Mouse (Mus musculus): ENCODE data around the gene Rtp3. TPM values are rescaled to one million over a fixed set of nuclear protein-coding genes. Genes with fewer than 3 reads are reported as not detected.

Gene Rtp3
- not detected in 2 replicates for polyA plus RNA-seq (2015; fragmentation: Nextera tagmentation; extraction: Ambion mirVana)

DNA sequence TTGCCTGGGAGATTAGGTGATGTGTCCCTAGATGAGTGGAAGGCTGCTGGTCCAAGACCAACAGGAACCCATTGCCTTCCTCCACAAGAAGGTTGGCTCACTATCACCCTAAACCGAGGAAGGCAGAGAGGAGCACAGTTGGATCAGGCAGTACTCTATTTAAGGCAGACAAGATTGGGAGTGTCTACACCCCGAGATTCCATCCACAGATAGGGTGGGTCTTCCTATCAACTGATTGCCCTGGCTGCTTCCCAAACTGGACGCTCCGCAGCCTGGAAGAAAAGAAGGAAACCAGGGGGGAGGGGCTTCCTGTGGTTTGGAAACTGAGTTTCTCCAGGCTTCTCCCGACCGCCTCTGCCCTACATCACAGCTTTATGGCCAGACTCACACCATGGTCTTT lies at the start of gene Rtp3:
Rtp3 (minus strand) TSS at position 380 of the 400 bp plus-strand sequence.
- no peaks in the 10 kb centered on the region for H3K36me3 ChIP-seq
- no peaks in the 10 kb centered on the region for H3K4me1 ChIP-seq
- no peak within 1 kb of the TSS for H3K27ac ChIP-seq (replicated peaks)
- no peak within 1 kb of the TSS for H3K9ac ChIP-seq
- WGBS, result 61% methylated on average over 6 of the region's 6 CpGs
- no peak for ATAC-seq (ENCODE audit: insufficient number of reproducible peaks, low FRiP score, low TSS enrichment, low read depth)
- H3K27me3 ChIP-seq, result no peaks in the 10 kb centered on the region
- no peak within 1 kb of the TSS for H3K4me2 ChIP-seq (replicated peaks)
- H3K4me3 ChIP-seq (replicated peaks), result no peak within 1 kb of the TSS
- H3K9me3 ChIP-seq (replicated peaks), result no peaks in the 10 kb centered on the region

GRCm38 (mm10) chr9:111039966-111040365 lies 49.6 kb upstream of the Rtp3 start:
- Histone ChIP-seq H3K9me3 (replicated peaks) (no peaks in the 10 kb centered on the region), H3K27ac (replicated peaks) (no peak overlapping the region), H3K4me1 (no peaks in the 10 kb centered on the region), H3K4me2 (replicated peaks) (no peak overlapping the region), H3K9ac (no peak overlapping the region), H3K36me3 (no peaks in the 10 kb centered on the region), H3K27me3 (no peaks in the 10 kb centered on the region), H3K4me3 (replicated peaks) (no peak overlapping the region)
- 73% methylated on average over 4 of the region's 4 CpGs for WGBS
- ATAC-seq (ENCODE audit: insufficient number of reproducible peaks, low FRiP score, low TSS enrichment, low read depth), result no peak

DNA sequence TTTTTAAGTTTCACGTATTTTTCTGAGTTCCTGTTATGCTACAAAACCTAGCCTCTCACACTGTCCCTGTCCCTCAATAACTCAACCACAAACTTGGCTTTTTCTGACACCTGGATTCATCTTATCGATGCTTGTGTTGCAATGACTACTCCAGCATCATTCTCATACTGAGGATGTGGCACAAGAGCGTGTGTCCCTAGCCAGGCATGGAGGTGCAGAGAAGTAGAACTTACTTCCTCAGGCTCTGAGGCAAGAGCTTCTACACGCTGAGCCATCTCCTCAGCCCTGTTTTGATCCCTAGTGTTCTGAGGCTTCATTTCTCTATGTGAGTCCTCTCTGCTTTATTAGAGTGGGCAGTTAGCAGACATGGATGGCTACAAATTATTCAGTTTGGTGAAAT lies 43.3 kb upstream of the Rtp3 start:
- no peak for ATAC-seq (ENCODE audit: insufficient number of reproducible peaks, low FRiP score, low TSS enrichment, low read depth)
- H3K9me3 ChIP-seq (replicated peaks), result no peaks in the 10 kb centered on the region
- no peak overlapping the region for H3K27ac ChIP-seq (replicated peaks)
- H3K36me3 ChIP-seq, result no peaks in the 10 kb centered on the region
- H3K4me1 ChIP-seq, result no peaks in the 10 kb centered on the region
- no peak overlapping the region for H3K9ac ChIP-seq
- whole genome bisulfite sequencing, result 81% methylated on average over 4 of the region's 4 CpGs
- no peak overlapping the region for H3K4me2 ChIP-seq (replicated peaks)
- H3K27me3 ChIP-seq, result no peaks in the 10 kb centered on the region
- H3K4me3 ChIP-seq (replicated peaks), result no peak overlapping the region

GRCm38 (mm10) chr9:111026791-111027190 lies 36.4 kb upstream of the Rtp3 start:
- no peaks in the 10 kb centered on the region for H3K36me3 ChIP-seq
- H3K4me3 ChIP-seq (replicated peaks), result no peak overlapping the region
- WGBS, result 87% methylated on average over 10 of the region's 10 CpGs
- no peaks in the 10 kb centered on the region for H3K4me1 ChIP-seq
- H3K27me3 ChIP-seq, result no peaks in the 10 kb centered on the region
- no peak overlapping the region for H3K27ac ChIP-seq (replicated peaks)
- H3K4me2 ChIP-seq (replicated peaks), result no peak overlapping the region
- no peak for ATAC-seq (ENCODE audit: insufficient number of reproducible peaks, low FRiP score, low TSS enrichment, low read depth)
- no peaks in the 10 kb centered on the region for H3K9me3 ChIP-seq (replicated peaks)
- H3K9ac ChIP-seq, result no peak overlapping the region

DNA sequence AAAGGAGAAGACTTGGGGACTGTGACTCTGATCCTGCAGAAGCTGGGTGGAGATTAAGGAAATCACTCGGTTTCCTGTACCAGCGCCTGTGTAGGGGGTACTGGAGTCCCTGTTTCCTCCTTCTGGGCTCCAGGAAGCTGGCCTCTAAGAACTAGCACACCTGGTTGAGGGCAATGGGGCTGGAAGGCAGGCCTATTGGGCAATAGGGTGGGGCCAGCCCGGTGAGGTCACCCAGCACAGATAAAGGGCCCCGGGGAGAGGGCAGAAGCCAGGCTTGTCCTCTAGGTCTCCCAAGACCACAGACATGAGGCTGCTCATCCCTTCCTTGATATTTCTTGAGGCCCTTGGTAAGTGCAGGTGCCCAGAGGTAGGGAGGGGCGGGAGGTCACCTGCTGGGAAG lies 28.6 kb upstream of the Rtp3 start, which contains the start of gene Ltf:
Ltf (plus strand) TSS at position 250 of the 400 bp plus-strand sequence.
- H3K27me3 ChIP-seq, result no peaks in the 10 kb centered on the region
- no peak within 1 kb of the TSS for H3K4me2 ChIP-seq (replicated peaks)
- no peak for ATAC-seq (ENCODE audit: insufficient number of reproducible peaks, low FRiP score, low TSS enrichment, low read depth)
- no peak within 1 kb of the TSS for H3K9ac ChIP-seq
- no peaks in the 10 kb centered on the region for H3K9me3 ChIP-seq (replicated peaks)
- H3K4me3 ChIP-seq (replicated peaks), result no peak within 1 kb of the TSS
- 79% methylated on average over 5 of the region's 5 CpGs for WGBS
- H3K36me3 ChIP-seq, result no peaks in the 10 kb centered on the region
- H3K27ac ChIP-seq (replicated peaks), result no peak within 1 kb of the TSS
- no peaks in the 10 kb centered on the region for H3K4me1 ChIP-seq

DNA sequence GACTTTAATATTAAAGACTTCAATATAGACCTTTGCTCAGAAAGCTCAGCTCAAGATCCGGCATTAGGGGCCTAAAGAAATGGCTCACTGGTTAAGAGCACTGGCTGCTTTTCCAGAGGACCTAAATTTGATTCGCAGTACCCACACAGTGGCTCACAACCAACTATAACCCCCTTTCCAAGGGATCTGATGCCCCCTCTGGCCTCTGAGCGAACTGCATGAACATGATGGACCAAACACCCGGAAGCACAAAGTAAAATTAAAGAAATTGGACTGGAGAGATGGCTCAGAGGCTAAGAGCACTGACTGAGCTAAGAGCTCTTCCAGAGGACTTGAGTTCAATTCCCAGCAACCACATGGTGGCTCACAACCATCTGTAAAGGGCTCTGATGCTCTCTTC lies 25.3 kb upstream of the Rtp3 start:
- 84% methylated on average over 4 of the region's 4 CpGs for WGBS
- Histone ChIP-seq H3K27ac (replicated peaks) (no peak overlapping the region), H3K9ac (no peak overlapping the region), H3K4me3 (replicated peaks) (no peak overlapping the region), H3K27me3 (no peaks in the 10 kb centered on the region), H3K9me3 (replicated peaks) (no peaks in the 10 kb centered on the region), H3K4me2 (replicated peaks) (no peak overlapping the region), H3K4me1 (no peaks in the 10 kb centered on the region), H3K36me3 (no peaks in the 10 kb centered on the region)
- no peak for ATAC-seq (ENCODE audit: insufficient number of reproducible peaks, low FRiP score, low TSS enrichment, low read depth)

GRCm38 (mm10) chr9:111012041-111012440 lies 21.7 kb upstream of the Rtp3 start:
- H3K4me2 ChIP-seq (replicated peaks), result no peak overlapping the region
- H3K27me3 ChIP-seq, result no peaks in the 10 kb centered on the region
- no peaks in the 10 kb centered on the region for H3K9me3 ChIP-seq (replicated peaks)
- no peaks in the 10 kb centered on the region for H3K4me1 ChIP-seq
- H3K36me3 ChIP-seq, result no peaks in the 10 kb centered on the region
- no peak overlapping the region for H3K4me3 ChIP-seq (replicated peaks)
- 72% methylated on average over 3 of the region's 3 CpGs for WGBS
- no peak overlapping the region for H3K9ac ChIP-seq
- ATAC-seq (ENCODE audit: insufficient number of reproducible peaks, low FRiP score, low TSS enrichment, low read depth), result no peak
- H3K27ac ChIP-seq (replicated peaks), result no peak overlapping the region

- no peak overlapping the region for H3K4me2 ChIP-seq (replicated peaks)
- no peak overlapping the region for H3K9ac ChIP-seq
- H3K27me3 ChIP-seq, result no peaks in the 10 kb centered on the region
- 0 out of 2 replicates have a peak, but pooled peaks have one; percentile 15 for ATAC-seq (ENCODE audit: insufficient number of reproducible peaks, low FRiP score, low TSS enrichment, low read depth)
- H3K27ac ChIP-seq (replicated peaks), result no peak overlapping the region
- no peak overlapping the region for H3K4me3 ChIP-seq (replicated peaks)
- H3K4me1 ChIP-seq, result no peaks in the 10 kb centered on the region
- WGBS, result 80% methylated on average over 9 of the region's 9 CpGs
- no peaks in the 10 kb centered on the region for H3K36me3 ChIP-seq
- no peaks in the 10 kb centered on the region for H3K9me3 ChIP-seq (replicated peaks)
Observed at GRCm38 (mm10) chr9:111011550-111011949, 21.2 kb upstream of the Rtp3 start.

DNA sequence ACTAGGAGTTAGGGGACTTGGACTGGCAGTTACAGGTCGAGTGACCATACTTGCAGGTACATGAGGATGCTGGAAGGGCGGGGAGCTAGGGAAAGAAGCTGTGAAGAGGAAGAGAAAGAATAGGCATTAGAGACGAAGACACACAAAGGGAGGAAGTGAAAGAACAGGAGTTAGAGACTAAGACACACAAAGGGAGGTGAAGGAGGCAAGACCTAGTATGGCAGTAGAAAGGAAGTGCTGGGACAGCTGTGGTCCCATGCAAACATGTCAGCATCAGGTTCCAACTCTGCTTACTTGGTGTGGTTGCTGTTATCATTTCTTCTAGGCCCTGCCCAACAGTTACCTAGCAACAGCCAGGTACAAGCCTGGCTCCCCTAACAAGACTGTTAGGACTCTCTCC lies 19.4 kb upstream of the Rtp3 start:
- Histone ChIP-seq H3K9me3 (replicated peaks) (no peaks in the 10 kb centered on the region), H3K4me1 (no peaks in the 10 kb centered on the region), H3K9ac (no peak overlapping the region), H3K36me3 (no peaks in the 10 kb centered on the region), H3K4me2 (replicated peaks) (no peak overlapping the region), H3K27ac (replicated peaks) (no peak overlapping the region), H3K4me3 (replicated peaks) (no peak overlapping the region), H3K27me3 (no peaks in the 10 kb centered on the region)
- WGBS, result 64% methylated on average over 3 of the region's 3 CpGs
- no peak for ATAC-seq (ENCODE audit: insufficient number of reproducible peaks, low FRiP score, low TSS enrichment, low read depth)

DNA sequence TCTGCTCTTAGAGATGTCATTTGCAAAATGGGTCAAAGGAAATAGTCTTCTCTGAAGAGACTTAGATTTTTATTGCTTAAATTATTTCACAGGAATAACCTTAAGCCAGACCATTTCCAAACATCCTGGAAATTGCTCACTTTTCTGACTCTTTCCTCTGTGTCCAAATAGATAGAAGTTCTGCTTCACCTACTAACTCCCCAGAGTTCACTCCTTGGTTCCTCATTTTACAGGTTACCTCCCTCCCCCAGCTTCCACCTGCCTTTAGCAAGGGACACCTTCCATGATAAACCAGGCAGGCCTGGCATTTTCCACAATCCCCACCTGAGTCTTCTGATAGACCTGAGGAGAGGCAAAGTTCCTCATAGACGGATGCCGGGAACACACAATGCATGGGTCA lies 16.2 kb upstream of the Rtp3 start:
- no peaks in the 10 kb centered on the region for H3K36me3 ChIP-seq
- H3K27me3 ChIP-seq, result no peaks in the 10 kb centered on the region
- H3K9me3 ChIP-seq (replicated peaks), result no peaks in the 10 kb centered on the region
- no peak overlapping the region for H3K4me3 ChIP-seq (replicated peaks)
- 94% methylated on average over 2 of the region's 2 CpGs for WGBS
- no peak overlapping the region for H3K9ac ChIP-seq
- no peak overlapping the region for H3K27ac ChIP-seq (replicated peaks)
- no peak for ATAC-seq (ENCODE audit: insufficient number of reproducible peaks, low FRiP score, low TSS enrichment, low read depth)
- H3K4me1 ChIP-seq, result no peaks in the 10 kb centered on the region
- no peak overlapping the region for H3K4me2 ChIP-seq (replicated peaks)

GRCm38 (mm10) chr9:111003279-111003678 lies 12.9 kb upstream of the Rtp3 start:
- no peak overlapping the region for H3K4me2 ChIP-seq (replicated peaks)
- H3K4me1 ChIP-seq, result no peaks in the 10 kb centered on the region
- no peaks in the 10 kb centered on the region for H3K36me3 ChIP-seq
- H3K9ac ChIP-seq, result no peak overlapping the region
- H3K27ac ChIP-seq (replicated peaks), result no peak overlapping the region
- 72% methylated on average over 9 of the region's 9 CpGs for WGBS
- H3K27me3 ChIP-seq, result no peaks in the 10 kb centered on the region
- no peaks in the 10 kb centered on the region for H3K9me3 ChIP-seq (replicated peaks)
- no peak overlapping the region for H3K4me3 ChIP-seq (replicated peaks)
- no peak for ATAC-seq (ENCODE audit: insufficient number of reproducible peaks, low FRiP score, low TSS enrichment, low read depth)

DNA sequence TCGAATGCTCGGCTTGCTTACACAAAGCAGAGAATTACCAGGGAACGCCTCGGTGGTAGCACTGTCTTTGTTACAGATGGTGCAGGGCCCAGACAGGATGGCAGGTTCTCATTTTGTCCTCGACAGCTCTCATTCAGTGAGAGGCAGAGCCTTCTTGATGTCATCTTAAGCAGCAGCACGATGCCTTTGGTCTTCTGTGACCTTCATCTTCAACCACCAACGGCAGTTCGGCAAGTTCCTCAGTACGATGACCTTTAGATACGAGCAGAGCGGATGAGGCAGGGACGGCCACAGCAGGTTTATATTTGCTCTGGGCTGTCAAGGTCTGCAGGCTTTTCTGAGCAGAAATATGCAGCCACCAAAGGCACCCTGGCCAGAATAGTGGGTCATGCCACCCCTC lies 11.2 kb upstream of the Rtp3 start:
- no peaks in the 10 kb centered on the region for H3K27me3 ChIP-seq
- no peak overlapping the region for H3K4me3 ChIP-seq (replicated peaks)
- no peaks in the 10 kb centered on the region for H3K9me3 ChIP-seq (replicated peaks)
- H3K4me1 ChIP-seq, result no peaks in the 10 kb centered on the region
- ATAC-seq (ENCODE audit: insufficient number of reproducible peaks, low FRiP score, low TSS enrichment, low read depth), result no peak
- WGBS, result 80% methylated on average over 12 of the region's 12 CpGs
- no peak overlapping the region for H3K4me2 ChIP-seq (replicated peaks)
- no peak overlapping the region for H3K27ac ChIP-seq (replicated peaks)
- no peaks in the 10 kb centered on the region for H3K36me3 ChIP-seq
- H3K9ac ChIP-seq, result no peak overlapping the region
